Mouse (Mus musculus) T-cell, adult 2 months (primary cell): ENCODE data around the gene Prelid1.

Experiments
- DNase-seq: peaks from one replicate; pipeline ENCODE4 v3.0.0; 2022; ENCODE audit warnings: low spot score

The Prelid1 gene

DNA sequence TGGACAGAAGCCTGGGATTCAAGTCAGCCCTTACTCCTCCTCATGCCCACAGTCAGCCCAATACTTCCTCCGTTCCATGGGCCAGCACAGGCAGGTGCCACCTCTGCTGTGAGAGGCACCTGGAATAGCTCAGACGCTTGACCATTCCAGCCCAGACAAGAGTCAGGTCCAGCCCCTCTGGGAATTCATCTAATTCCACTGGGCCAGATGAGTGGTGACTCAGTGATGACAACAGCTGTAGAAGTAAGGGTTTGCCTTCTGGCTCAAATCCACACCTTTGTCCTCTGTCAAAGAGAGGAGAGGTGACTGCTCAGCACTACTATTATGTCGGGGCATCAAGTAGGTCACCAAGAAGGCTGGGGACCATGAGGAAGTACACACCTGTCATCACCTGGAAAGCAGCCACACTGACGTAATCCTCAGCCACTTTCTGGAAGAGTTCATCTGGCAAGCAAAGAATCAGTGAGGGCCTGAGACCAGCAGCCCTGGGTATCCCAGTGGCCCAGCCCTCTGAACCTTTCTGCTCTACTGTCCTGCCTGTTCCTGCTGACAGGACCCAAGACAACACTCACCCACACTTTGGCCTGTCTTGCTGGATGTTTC is at the start of gene Prelid1:
Prelid1 (plus strand) TSS at position 570 of the 603 bp plus-strand sequence.
- no peak for DNase-seq

DNA sequence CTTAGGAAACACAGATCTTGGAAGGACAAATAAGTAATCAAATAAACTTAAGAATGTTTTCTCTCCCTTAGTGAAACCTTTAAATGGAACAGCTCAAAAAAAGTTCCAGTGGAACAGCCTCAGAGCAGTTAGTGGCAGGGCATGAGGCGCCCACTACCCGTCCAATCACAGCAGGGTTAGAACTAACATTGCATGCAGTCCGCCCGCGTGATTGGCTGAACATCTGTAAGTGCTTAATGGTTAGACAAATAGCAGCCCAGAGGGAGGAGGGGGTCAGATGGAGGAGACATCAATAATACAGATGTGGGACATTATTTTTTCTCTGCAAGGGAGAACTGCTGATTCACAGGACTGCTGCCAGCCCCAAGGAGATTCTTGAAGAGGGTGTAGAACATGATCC is 43.1 kb upstream of the Prelid1 start:
- no peak for DNase-seq

DNA sequence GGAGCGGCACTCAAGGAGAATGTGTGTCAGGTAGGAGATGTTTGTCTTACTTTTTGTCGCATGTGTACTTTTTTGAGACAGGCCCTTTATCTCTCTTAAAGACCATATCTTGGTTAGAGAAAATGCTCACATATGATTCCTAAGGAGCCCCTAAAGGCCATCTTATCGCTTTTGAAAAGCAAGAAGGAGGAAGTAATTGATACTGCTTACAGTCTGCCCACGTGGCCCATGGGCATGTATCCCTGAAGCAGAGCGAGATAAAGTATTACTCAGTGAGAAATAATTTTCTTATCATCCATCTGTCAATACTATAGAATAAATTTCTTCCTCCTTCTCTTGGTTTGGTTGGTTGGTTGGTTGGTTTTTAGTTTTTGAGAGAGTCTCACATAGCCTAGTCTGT is 42.7 kb upstream of the Prelid1 start:
- DNase-seq: no peak

DNA sequence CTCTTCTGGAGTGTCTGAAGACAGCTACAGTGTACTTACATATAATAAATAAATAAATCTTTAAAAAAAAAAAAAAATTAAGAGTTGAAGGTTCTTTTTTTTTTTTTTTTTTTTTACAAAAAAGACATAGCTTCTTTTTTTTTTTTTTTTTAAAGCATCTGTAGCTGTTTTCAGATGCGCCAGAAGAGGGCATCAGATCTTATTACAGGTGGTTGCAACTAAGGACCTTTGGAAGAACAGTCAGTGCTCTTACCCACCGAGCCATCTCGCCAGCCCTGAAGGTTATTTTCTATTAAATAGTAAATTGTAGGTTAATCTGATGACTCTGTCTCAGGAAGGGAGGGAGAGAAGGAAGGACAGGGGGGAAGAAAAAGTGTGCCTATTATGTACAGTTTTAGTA is 31.4 kb upstream of the Prelid1 start:
- no peak for DNase-seq

DNA sequence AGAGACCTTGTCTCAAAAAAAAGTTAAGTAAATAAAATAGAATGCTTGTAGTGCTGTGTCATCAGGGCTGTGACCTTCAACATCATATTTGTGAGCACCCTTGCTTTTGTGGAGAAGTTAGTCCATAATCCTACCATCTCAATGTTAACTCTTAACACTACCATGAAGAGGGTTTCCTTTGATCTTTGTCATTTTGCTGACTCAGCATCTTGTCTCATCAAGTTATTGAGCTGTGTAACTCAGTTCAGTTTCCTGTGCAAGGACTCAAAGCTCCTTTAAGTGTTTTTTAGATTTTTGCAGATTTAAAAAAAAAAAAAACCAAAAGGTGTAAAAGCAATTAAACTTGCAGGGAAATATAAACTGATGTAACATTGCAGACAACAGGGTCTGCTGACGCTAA is 23.5 kb upstream of the Prelid1 start:
- no peak for DNase-seq

DNA sequence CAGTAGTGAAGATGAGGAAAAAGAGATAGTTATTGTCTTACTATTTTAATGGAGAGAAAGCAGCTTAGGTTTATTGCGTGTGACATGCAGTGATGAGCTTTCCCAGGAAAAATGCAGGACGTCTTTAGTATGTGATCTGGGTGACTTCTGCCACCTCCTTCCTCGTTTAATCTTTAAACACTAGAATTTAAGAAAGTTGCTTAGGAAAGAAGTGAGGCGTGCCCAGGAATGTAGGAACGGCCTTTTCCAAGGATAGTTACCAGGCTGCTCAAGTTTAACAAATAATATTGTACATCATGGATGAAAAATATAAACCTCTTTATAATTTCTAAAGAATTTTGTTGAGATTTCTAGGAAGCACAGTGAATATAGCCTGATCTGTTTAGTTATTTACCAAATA is 19.4 kb upstream of the Prelid1 start:
- DNase-seq: no peak

DNA sequence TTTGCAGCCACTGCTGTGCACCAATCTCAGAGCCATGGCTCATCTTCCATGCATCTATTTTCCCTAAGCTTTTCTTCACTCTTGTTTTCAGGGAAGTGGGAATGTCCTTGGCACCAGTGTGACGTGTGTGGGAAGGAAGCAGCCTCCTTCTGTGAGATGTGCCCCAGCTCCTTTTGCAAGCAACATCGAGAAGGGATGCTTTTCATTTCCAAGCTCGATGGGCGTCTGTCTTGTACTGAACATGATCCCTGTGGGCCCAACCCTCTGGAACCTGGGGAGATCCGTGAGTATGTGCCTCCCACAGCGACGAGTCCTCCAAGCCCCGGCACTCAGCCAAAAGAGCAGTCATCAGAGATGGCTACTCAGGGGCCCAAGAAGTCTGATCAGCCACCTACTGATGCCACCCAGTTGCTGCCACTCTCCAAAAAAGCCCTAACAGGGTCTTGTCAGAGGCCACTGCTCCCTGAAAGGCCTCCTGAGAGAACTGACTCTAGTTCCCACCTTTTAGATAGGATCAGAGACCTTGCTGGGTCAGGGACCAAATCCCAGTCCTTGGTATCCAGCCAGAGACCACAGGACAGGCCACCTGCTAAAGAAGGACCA is 8.2 kb upstream of the Prelid1 start:
- no peak for DNase-seq

DNA sequence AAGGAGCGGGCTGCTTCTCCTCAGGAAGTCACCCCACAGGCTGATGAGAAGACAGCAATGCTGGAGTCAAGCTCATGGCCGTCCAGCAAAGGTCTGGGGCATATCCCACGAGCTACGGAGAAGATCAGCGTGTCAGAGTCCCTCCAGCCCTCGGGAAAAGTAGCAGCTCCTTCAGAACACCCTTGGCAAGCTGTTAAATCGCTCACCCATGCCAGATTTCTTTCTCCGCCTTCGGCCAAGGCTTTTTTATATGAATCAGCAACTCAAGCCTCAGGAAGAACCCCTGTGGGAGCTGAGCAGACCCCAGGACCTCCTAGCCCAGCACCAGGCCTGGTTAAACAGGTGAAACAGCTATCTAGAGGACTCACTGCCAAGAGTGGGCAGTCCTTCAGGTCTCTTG is 7.2 kb upstream of the Prelid1 start:
- DNase-seq: no peak

DNA sequence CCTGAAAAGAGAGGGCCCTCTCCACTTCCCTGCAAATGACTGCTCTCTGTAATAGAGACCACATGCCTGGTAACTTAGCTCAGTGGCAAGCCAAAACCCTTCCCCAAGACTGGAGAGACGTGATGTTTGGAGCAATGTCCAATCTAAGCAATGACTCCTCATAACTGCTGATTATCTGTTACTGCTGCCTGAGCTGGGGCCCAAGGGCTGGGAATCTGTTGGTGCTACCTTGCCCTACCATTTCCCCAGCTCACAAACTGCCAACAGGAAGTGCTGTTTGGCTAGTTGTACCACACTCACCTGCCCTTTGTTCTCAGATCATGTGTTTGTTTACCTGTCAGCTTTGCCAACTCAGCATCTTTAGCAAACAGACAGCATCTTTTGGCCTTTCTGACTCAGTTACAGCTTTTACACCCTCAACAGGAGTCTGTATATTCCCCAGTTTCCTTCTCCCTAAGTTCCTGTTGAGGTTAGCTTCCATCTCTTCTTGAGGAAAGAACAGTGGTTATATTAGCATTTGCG is 5.3 kb upstream of the Prelid1 start:
- DNase-seq: no peak

DNA sequence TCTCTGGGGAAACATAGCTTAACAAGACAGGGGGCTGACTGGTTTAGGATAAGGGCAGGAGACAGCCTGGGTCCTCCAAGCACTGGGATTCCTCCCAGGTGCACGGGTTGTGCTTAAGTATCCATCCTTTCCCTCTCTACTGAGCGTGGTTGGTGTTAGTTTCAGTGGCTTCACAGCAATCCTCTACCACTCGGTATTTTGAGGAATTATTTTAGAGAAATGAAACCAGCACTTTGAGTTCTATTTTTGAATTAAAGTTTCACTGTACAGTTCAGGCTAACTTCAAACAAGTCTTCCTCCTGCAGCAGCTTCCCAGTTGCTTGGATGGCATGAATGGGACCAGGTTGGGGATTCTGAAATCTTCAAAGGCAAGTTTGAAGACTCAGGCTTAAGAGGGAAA is 1.9 kb upstream of the Prelid1 start:
- DNase-seq: no peak

DNA sequence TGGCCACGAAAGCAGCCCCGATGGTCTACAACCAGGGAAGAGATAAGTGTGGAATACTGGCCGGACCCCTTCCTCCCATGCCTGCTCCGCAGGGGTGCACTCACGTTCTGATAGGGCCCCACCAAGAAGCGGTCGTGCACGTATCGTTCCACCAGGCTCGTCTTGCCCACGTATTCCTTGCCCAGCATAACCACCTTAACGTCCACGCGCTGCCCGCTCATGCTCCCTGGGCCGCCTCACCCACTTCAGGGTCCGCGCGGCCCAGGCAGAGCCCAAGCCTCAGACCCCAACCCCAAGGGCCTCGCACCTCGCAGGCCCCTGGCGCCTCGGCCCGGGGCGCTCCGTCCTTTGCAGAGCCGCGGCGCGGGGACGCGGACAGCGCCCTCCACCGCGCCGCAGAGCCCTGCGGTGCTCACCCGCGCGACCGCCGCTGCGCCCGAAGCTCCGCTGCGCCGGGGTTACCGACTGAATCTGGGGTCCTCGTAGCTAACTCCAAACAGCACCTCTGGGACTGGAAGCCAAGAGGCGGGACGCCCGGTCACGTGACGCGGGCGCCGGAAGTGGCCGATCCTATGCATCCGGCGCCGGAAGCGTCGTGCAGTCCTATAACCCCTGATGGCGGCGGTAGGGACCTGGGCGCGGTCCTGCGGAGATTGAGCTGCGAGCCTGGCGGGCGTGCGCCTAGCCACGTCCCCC is 1.3 kb downstream of the Prelid1 start, which contains the start of gene Rab24:
Rab24 (minus strand) TSS at position 513 of the 696 bp plus-strand sequence.
- peak; percentile 89 for DNase-seq

DNA sequence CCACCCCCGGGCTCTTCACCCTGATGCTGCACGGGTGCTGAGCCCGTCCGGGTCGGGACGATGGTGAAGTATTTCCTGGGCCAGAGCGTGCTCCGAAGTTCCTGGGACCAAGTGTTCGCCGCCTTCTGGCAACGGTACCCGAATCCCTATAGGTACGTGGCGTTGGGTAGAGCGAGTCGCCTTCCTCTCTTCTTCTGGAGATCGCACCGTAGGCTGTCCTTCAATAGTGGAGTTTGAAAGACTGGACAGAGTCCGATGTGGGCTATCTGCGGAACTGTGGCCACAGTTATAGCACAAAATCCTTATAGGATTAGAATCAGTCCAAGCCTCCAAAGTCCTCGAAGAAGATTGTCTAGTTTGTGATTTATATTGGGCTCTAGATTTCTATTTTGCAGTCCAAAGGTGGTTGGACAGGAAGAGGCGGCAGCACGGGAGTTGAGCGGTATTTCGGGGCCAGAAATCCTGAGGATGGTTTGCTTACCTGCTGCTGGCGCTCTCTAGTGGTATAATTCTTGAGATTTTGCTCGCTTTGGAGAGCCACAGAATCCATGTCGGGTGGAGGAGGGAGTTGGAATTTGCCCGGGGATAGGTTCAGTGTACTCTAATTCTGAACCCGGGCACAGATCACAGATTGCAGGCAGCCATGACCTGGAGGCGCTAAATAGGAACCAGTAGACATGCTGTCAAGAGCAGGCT is 2.0 kb downstream of the Prelid1 start:
- peak; percentile 31 for DNase-seq

DNA sequence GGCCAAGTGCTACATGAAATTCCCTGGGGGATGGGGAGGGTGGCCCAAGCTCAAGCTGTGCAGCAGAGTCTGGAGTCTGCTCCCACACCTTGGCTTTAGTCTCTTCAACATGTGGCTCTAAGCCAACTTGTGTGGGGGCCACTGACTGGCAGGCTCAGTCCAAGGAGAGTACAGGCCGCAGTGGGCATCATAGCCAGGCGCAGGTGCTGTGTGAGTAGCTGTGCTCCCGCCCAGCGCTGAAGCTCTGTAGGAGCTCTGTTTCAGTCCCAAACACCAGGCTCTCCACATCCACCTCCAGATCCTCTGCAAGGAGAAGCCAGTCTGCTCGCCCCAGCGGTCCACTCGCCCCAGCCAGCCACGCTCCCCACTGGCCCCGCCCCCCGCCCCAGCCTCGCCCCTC is 5.3 kb downstream of the Prelid1 start:
- no peak for DNase-seq

DNA sequence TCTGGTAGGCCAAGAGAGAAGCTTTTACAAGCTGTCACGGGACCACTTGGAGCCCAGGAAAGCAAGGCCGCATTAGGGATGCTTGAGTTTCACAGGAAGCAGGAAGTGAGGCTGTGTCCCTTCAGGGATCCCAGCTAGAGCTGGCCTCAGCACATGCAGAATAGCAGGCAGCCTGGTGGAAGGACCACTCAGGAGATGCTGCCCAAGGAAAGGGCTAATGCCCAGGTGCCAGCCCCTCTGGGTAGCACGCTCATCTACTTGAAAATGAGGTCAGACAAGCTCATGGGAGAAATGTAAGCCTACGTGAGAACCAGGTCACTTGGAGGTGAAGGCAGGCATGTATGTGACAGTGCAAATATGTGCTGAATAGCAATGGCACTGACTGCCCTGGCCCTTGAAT is 6.9 kb downstream of the Prelid1 start:
- DNase-seq: no peak

DNA sequence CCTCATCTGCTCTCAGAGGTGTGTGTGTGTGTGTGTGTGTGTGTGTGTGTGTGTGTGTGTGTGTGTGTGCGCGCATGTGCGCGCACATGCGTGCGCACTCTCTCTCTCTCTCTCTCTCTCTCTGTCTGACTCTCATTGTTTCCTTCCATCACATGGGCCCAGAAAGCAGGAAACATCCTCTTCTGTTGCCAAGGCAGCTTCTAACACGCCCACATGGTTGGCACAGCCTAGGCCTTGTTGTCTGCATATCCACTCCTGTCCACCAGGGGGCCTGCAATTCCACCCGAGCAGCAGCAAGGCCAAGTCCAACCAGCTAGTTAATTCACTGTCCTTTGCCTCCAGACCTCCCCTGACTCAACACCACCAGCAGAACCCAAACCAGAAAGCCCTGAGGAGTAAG is 7.3 kb downstream of the Prelid1 start:
- peak; percentile 91 for DNase-seq

DNA sequence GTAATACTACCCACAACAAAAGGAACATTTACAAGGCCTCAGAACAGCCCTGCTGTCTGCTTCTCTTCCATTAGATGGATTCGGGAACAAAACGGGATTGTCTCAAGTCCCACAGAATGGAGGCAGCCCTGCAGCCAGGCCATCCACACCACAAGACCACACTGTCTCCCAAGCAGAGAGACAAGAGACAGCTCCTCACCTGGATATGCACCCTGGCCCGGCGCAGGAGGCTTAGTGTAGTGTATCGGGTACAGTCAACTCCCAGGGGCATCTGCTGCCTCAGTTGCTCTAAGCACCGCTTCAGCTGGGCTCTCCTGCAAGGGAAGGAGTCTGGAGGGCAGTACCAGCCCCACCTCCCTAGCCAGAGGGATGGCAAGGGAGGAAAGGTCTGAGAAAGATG is 7.9 kb downstream of the Prelid1 start:
- DNase-seq: no peak

DNA sequence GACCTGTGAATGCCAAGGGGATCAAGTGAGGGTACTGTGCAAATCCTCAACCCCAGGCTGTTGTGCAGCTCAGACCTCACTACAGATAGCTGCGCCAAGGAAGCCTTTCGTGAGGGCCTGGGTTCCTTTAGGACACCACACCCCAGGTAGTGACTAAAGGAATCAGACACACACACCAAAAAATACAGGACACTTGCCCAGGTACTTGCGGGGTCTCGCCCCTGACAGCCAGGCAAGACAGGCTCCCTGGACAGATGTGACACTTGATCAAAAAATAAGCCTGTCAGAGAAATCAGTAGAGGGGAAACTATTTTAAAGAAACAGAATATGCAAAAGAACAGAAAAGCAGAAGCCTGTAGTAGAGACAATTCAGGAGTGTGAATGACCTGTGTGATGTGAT is 8.3 kb downstream of the Prelid1 start:
- DNase-seq: no peak

DNA sequence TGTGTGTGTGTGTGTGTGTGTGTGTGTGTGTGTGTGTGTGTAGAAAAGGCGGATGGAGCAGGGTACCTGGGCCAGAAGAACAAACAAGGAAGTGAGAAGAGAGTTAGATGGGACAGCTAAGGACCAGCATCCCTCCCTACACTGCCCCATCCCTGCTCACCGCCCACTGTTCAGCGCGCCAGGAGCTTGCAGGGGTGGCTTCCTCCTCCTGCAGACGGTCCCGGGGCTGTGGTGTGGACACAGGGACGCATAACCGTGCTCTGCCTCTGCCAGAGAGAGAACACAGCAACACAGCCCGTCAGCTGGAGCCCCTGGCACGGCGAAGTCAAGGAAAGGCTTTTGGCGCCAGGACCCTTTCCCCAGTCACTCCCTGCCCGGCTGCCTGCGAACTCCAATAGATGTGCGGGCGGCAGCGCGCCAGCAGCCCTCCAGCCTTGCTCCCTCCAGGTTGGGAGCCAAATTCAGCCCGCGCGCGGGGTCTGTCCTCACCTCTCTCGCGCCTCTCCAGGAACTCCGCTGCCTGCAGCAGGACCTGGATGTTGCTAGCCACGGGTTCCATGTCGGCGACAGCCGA is 8.9 kb downstream of the Prelid1 start:
- peak; percentile 9 for DNase-seq

DNA sequence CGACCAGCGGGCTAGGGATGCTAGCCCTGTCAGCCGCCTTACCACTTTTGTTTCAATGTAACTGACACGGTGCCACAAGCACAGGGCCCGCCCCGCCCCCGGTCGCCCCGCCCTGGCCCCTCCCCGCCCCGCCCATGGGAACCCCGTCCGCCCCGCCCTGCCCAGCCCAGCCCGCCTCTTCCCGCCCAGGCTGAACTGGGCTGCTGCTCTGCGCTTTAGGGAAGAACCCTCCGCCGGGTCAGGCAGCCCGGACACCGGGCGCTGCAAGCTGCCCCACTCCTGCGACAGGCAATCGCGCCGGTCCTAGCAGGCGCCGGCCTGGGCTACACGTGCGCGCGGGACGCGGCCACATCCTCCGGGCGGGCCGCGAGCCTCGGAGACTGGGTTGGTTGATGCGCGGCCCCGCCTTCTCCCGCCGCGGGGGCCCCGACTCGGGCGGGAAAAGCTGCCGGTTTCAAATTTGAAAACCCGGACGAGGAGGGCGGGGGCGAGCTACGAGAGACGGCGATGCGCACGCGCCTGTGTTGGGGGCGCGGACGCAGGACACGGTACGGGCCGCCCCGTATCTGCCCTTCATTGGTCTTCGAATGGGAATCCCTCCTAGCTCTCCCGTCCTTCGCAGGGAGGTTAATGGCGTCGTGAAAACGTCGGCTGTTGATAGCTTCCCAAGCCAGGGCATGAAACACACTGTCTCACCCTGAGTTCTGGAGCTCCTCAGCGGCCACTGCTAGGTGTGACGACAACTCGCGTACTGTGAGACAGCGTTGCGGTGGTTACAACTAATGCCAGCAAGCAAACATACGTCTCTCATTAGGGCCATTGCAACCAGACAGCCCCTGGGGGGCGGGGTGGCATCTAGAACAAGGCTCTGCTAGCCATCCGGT is 9.6 kb downstream of the Prelid1 start, which contains the start of gene Mxd3:
Mxd3 (minus strand) TSS at position 141 of the 884 bp plus-strand sequence.
- peak; percentile 81 for DNase-seq

DNA sequence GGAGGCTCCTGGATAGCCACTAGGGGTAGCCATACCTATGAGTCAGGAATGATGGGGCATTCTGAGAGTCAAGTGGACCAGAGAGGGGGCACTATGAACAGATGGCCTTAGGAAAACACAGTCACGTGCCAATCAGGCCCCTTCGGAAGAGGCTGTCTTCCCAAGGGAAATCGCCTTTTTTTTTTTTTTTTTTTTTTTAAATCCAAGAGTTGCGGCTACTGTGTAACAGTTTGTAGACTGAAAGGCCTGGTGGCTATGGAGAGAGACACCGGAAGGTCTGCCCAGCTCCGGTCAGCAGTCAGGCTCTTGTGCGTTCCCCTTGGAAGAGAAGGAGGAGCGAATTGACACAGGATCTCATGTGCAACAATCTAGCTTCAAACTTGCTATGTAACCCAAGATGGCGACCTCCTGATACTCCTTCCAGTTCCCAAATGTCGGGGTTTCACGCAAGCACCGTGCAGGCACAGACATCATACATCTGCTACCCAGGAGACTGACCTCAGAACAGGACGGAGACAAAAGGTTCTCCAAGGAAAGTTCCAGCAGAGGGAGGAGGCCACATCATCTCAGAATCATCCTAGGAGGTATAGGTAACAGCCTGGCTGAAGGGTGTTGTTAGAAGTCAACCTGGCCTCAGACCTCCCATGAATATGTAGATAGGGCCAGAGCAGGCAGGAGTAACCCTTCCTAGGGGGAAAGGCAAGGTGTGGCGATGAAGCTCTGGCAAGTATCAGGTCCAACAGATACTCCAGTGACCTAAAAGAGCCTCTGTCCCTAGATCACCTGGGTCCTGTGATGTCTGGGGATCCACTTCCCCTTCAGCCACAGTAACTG is 10.5 kb downstream of the Prelid1 start:
- DNase-seq: no peak
